18 mouse cellular contexts compared by ENCODE assay signal in the genomic region with DNA sequence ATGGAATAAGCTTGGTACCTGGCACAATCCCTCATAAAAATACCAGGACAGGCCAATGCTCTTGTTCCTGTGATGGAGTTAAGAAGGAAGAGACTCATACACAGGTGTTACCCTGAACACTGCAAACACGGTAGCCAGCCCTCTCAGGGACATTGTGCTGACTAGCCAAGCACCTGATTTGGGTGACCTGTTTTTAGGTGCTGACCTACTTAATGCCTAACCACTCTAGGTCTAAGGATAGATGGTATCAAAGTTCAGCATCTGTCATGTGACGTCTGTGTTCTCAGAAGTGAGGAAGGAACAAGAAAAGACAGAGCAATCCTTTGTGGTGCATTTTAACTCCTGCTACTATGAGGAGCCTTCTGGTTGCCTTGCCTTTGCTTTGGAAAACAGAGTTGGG. TPM values are rescaled to one million over a fixed set of nuclear protein-coding genes. Genes with fewer than 3 reads are reported as not detected.
DNase-seq lines count a peak whose midpoint lies in the region; ATAC-seq and TF ChIP-seq lines count a peak whose summit lies in the region.
"Had no signal": no experiment of that assay in that cellular context is flagged by ENCODE, and none has a peak within 500 bp of the region (broad histone marks: within the 10 kb centered on the region; RNA-seq: fewer than 3 reads in every experiment).

No protein-coding gene starts in this region.

- H3K4me1 ChIP-seq in liver, embryonic 15.5 days (replicated peaks), result no peaks in the 10 kb centered on the region
- no peaks in the 10 kb centered on the region for H3K4me1 ChIP-seq in liver, embryonic 12.5 days
- 0 out of 2 replicates have a peak, but pooled peaks cover 4% of the 10 kb centered on the region for H3K4me1 ChIP-seq in kidney, embryonic 16.5 days (ENCODE audit: insufficient read depth, low read length)
- H3K4me1 ChIP-seq in thymus, adult 2 months (replicated peaks; ENCODE audit: control insufficient read depth, insufficient read depth, low read length), result peaks cover 11% of the 10 kb centered on the region
- H3K4me1 ChIP-seq: heart, embryonic 13.5 days; liver, embryonic 13.5 days had no signal

- no peak for TF ChIP-seq POLR2A in thymus, adult 2 months (IDR thresholded peaks at IDR 0.05; ENCODE audit: control insufficient read depth, extremely low read depth, insufficient read depth, low read length, poor library complexity)

- no peaks in the 10 kb centered on the region for H3K9me3 ChIP-seq in liver, embryonic 15.5 days (replicated peaks)
- no peaks in the 10 kb centered on the region for H3K9me3 ChIP-seq in liver, embryonic 12.5 days (replicated peaks)
- H3K9me3 ChIP-seq in kidney, embryonic 16.5 days (ENCODE audit: low read length), result peaks cover 5% of the 10 kb centered on the region; the same call in 1 of the 2 replicates
- H3K9me3 ChIP-seq: embryonic facial prominence, embryonic 12.5 days; heart, embryonic 13.5 days; liver, embryonic 13.5 days had no signal

- no peak overlapping the region for H3K4me3 ChIP-seq in liver, embryonic 15.5 days (replicated peaks)
- H3K4me3 ChIP-seq in liver, embryonic 12.5 days, result no peak overlapping the region
- H3K4me3 ChIP-seq in kidney, embryonic 16.5 days (ENCODE audit: low read length), result no peak overlapping the region
- no peak overlapping the region for H3K4me3 ChIP-seq in thymus, adult 2 months (ENCODE audit: control insufficient read depth, insufficient read depth, low read length)
- H3K4me3 ChIP-seq: embryonic facial prominence, embryonic 12.5 days; heart, embryonic 13.5 days; liver, embryonic 13.5 days had no signal

- H3K27me3 ChIP-seq in liver, embryonic 15.5 days, result no peaks in the 10 kb centered on the region
- H3K27me3 ChIP-seq in liver, embryonic 12.5 days (replicated peaks), result no peaks in the 10 kb centered on the region
- H3K27me3 ChIP-seq in kidney, embryonic 16.5 days (ENCODE audit: insufficient read depth, low read length), result no peaks in the 10 kb centered on the region
- no peaks in the 10 kb centered on the region for H3K27me3 ChIP-seq in thymus, adult 2 months (ENCODE audit: control insufficient read depth, insufficient read depth, low read length)
- H3K27me3 ChIP-seq: embryonic facial prominence, embryonic 12.5 days; heart, embryonic 13.5 days; liver, embryonic 13.5 days had no signal

- DNase-seq in thymus, adult 2 months, result peak; percentile 11
- DNase-seq in gastrocnemius, postnatal 10 days, result no peak
- DNase-seq in urinary bladder, adult 2 months (ENCODE audit: low spot score), result no peak
- no peak for DNase-seq in layer of hippocampus, adult 9-11 months
- DNase-seq: adrenal gland, postnatal 36 days; cerebellum, adult 8-10 months; liver, embryonic 13.5 days; lung, postnatal 10 days; midbrain, embryonic 14.5 days; retina, postnatal 1 day; right cerebral cortex, postnatal 4 days had no signal

- no peaks in the 10 kb centered on the region for H3K36me3 ChIP-seq in liver, embryonic 15.5 days (replicated peaks)
- H3K36me3 ChIP-seq in liver, embryonic 12.5 days, result no peaks in the 10 kb centered on the region
- H3K36me3 ChIP-seq in kidney, embryonic 16.5 days (ENCODE audit: insufficient read depth, low read length), result no peaks in the 10 kb centered on the region
- H3K36me3 ChIP-seq in thymus, adult 2 months (ENCODE audit: control insufficient read depth, insufficient read depth, low read length), result no peaks in the 10 kb centered on the region
- H3K36me3 ChIP-seq: embryonic facial prominence, embryonic 12.5 days; G1E; heart, embryonic 13.5 days; liver, embryonic 13.5 days had no signal

- TF ChIP-seq CTCF in thymus, adult 2 months (IDR thresholded peaks at IDR 0.05; ENCODE audit: borderline replicate concordance, control insufficient read depth, extremely low read depth, insufficient read depth, low read length, poor library complexity), result no peak

- ATAC-seq in liver, embryonic 15.5 days (ENCODE audit: insufficient read depth), result peak; percentile 58
- ATAC-seq in liver, embryonic 12.5 days, result no peak
- peak; percentile 80 for ATAC-seq in kidney, embryonic 16.5 days (ENCODE audit: low FRiP score, low TSS enrichment)
- ATAC-seq: forebrain, embryonic 16.5 days had no signal

- no peak overlapping the region for H3K27ac ChIP-seq in liver, embryonic 15.5 days (replicated peaks)
- H3K27ac ChIP-seq in liver, embryonic 12.5 days, result no peak overlapping the region
- peak overlapping the region; percentile 27; the same call in 1 of the 2 replicates for H3K27ac ChIP-seq in kidney, embryonic 16.5 days (ENCODE audit: low read length)
- H3K27ac ChIP-seq in thymus, adult 2 months (ENCODE audit: control insufficient read depth, insufficient read depth, low read length), result no peak overlapping the region
- H3K27ac ChIP-seq: embryonic facial prominence, embryonic 12.5 days; heart, embryonic 13.5 days; liver, embryonic 13.5 days had no signal

- H3K9ac ChIP-seq in liver, embryonic 15.5 days, result no peak overlapping the region
- H3K9ac ChIP-seq in liver, embryonic 12.5 days, result no peak overlapping the region
- H3K9ac ChIP-seq in kidney, embryonic 16.5 days (replicated peaks; ENCODE audit: low read length), result no peak overlapping the region
- H3K9ac ChIP-seq: embryonic facial prominence, embryonic 12.5 days; heart, embryonic 13.5 days; liver, embryonic 13.5 days had no signal

- WGBS in liver, embryonic 15.5 days (ENCODE audit: insufficient replicate concordance), result 29% methylated on average over 2 of the region's 2 CpGs
- WGBS in liver, embryonic 12.5 days (ENCODE audit: insufficient replicate concordance), result 65% methylated on average over 2 of the region's 2 CpGs
- 64% methylated on average over 2 of the region's 2 CpGs for WGBS in kidney, embryonic 16.5 days
- WGBS in thymus, adult 2 months, result 34% methylated on average over 2 of the region's 2 CpGs

- H3K4me2 ChIP-seq in liver, embryonic 15.5 days, result no peak overlapping the region
- no peak overlapping the region for H3K4me2 ChIP-seq in liver, embryonic 12.5 days
- H3K4me2 ChIP-seq in kidney, embryonic 16.5 days (replicated peaks; ENCODE audit: low read depth, low read length), result no peak overlapping the region
- H3K4me2 ChIP-seq: embryonic facial prominence, embryonic 12.5 days; heart, embryonic 13.5 days; liver, embryonic 13.5 days had no signal

RNA-seq across cellular contexts. Expression of a gene that starts 9.6 kb away (rescaled TPM):
- 11.1 and 17.8 TPM in 2 replicates for polyA plus RNA-seq in liver, embryonic 15.5 days (2015; fragmentation: Nextera tagmentation; extraction: Ambion mirVana)
- 8.8 and 9.0 TPM in 2 replicates for polyA plus RNA-seq in liver, embryonic 12.5 days (2016; fragmentation: Nextera tagmentation; extraction: Ambion mirVana)
- 22.2 and 24.4 TPM in 2 replicates for polyA plus RNA-seq in kidney, embryonic 16.5 days (2015; fragmentation: Nextera tagmentation; extraction: Ambion mirVana)
- 4.4 and 8.0 TPM in 2 replicates for polyA plus RNA-seq in thymus, adult 2 months (2012; rRNA removed)
- 10 to 100 TPM; 12.5 to 16.1 TPM for total RNA-seq in gastrocnemius, postnatal 10 days (2021)
- polyA plus RNA-seq in urinary bladder, adult 2 months (2012; rRNA removed), result 14.0 and 20.8 TPM in 2 replicates
- polyA plus RNA-seq: G1E had no signal

RNA-seq across cellular contexts. Expression of a gene that starts 52.0 kb away (rescaled TPM):
- polyA plus RNA-seq in liver, embryonic 15.5 days (2015; fragmentation: Nextera tagmentation; extraction: Ambion mirVana), result 0.33 and 0.47 TPM in 2 replicates
- polyA plus RNA-seq in liver, embryonic 12.5 days (2016; fragmentation: Nextera tagmentation; extraction: Ambion mirVana), result 0.81 TPM in 2 replicates
- 2.2 and 2.3 TPM in 2 replicates for polyA plus RNA-seq in kidney, embryonic 16.5 days (2015; fragmentation: Nextera tagmentation; extraction: Ambion mirVana)
- polyA plus RNA-seq in thymus, adult 2 months (2012; rRNA removed), result 0.28 and 0.34 TPM in 2 replicates
- total RNA-seq in gastrocnemius, postnatal 10 days (2021), result 1 to 10 TPM; 3.3 to 6.2 TPM
- polyA plus RNA-seq in urinary bladder, adult 2 months (2012; rRNA removed), result 2.5 TPM in 2 replicates
- polyA plus RNA-seq: G1E had no signal
